Mouse (Mus musculus) testis, adult 2 months (tissue): Measurements from ENCODE around the gene Gm4553. TPM values are rescaled to one million over a fixed set of nuclear protein-coding genes. Genes with fewer than 3 reads are reported as not detected.
"Not testable (repeated sequence)": the region's sequence is repeated elsewhere in the genome, so short reads cannot be mapped to it uniquely, and the experiment has no call there.

ENCODE experiments used
- H3K27ac ChIP-seq: fragments of 200-500 bp; 2 replicates; pipeline ENCODE4 v1.5.1; 2012; ENCODE audit warnings: low read depth, low read length; ENCODE audit not compliant: control insufficient read depth, insufficient read depth
- H3K27me3 ChIP-seq: fragments of 200-500 bp; 2 replicates; pipeline ENCODE4 v1.6.1; 2012; ENCODE audit warnings: mild to moderate bottlenecking, low read length, moderate library complexity; ENCODE audit not compliant: control insufficient read depth, insufficient read depth
- H3K36me3 ChIP-seq: fragments of 200-500 bp; 2 replicates; pipeline ENCODE4 v1.6.1; 2012; ENCODE audit warnings: mild to moderate bottlenecking, low read length; ENCODE audit not compliant: control insufficient read depth, insufficient read depth
- H3K4me1 ChIP-seq: fragments of 200-500 bp; 2 replicates; pipeline ENCODE4 v1.6.1; 2012; ENCODE audit warnings: low read length; ENCODE audit not compliant: control insufficient read depth, insufficient read depth
- H3K4me3 ChIP-seq: fragments of 200-500 bp; 2 replicates; pipeline ENCODE4 v1.5.1; 2012; ENCODE audit warnings: low read depth, mild to moderate bottlenecking, low read length, moderate library complexity, mixed read lengths; ENCODE audit not compliant: control insufficient read depth
- CTCF ChIP-seq: fragments of 200-500 bp; IDR thresholded peaks from 2 replicates; pipeline ENCODE4 v1.5.1; 2012; ENCODE audit warnings: low read depth, mild to moderate bottlenecking, inconsistent platforms, low read length, moderate library complexity; ENCODE audit not compliant: control insufficient read depth, insufficient read depth, insufficient replicate concordance
- POLR2A ChIP-seq: fragments of 200-500 bp; IDR thresholded peaks from 2 replicates; pipeline ENCODE4 v1.6.1; 2012; ENCODE audit warnings: low read depth, mild to moderate bottlenecking, inconsistent platforms, low read length, moderate library complexity; ENCODE audit not compliant: control insufficient read depth
- polyA plus RNA-seq: library from polyadenylated mRNA; depleted of rRNA; stranded (reverse); fragments of >200 nt; gene quantifications from 2 replicates; pipeline ENCODE4 v1.2.3, GENCODE M21; 2012

Gene Gm4553
- polyA plus RNA-seq, 1 experiment, result not detected

DNA sequence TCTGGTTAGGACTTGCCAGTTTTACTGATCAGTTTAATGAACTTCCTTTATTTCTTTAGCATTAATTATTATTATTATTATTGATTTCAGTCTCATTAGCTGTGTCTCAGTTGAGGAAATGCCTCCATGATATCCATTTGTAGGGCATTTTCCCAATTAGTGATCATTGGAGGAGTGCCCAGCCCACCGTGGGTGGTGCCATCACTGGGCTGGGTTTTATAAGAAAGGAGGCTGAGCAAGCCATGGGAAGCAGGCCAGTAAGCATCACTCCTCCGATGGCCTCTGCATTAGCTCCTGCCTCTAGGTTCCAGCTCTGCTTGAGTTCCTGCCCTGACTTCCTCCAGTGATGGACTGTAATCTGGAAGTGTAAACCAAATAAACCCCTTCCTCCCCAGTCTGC is 22.6 kb upstream of the Gm4553 start:
- H3K4me3 ChIP-seq, result no peak overlapping the region
- no peaks in the 10 kb centered on the region for H3K27me3 ChIP-seq
- TF ChIP-seq CTCF (no peak), POLR2A (no peak)

DNA sequence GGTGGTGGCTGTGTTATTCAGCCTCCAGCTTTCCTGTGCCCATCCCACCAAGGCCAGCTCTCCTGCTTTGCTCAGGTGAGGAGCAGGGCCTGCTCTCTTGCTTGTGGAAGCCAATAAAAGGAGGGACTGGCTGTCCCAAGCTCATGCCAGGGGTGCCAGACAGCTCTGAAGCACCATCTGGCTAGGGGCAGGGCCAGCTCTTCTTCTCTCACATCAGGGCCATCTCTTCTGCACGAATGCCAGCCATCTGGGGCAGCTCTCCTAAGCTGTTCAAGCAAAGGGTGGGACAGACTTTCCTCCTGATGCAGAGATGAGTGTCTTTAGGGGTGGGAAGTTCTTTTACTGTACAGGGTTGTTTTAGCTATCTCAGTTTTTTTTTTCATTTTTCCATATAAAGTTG is 15.5 kb upstream of the Gm4553 start:
- H3K36me3 ChIP-seq, result no peaks in the 10 kb centered on the region
- no peaks in the 10 kb centered on the region for H3K4me1 ChIP-seq
- TF ChIP-seq CTCF (no peak), POLR2A (no peak)
- no peak overlapping the region for H3K27ac ChIP-seq
- no peaks in the 10 kb centered on the region for H3K27me3 ChIP-seq
- no peak overlapping the region for H3K4me3 ChIP-seq

More for the DNA sequence above, 22.6 kb upstream of the Gm4553 start:
- H3K27ac ChIP-seq, result no peak overlapping the region
- no peaks in the 10 kb centered on the region for H3K36me3 ChIP-seq
- H3K4me1 ChIP-seq, result no peaks in the 10 kb centered on the region

DNA sequence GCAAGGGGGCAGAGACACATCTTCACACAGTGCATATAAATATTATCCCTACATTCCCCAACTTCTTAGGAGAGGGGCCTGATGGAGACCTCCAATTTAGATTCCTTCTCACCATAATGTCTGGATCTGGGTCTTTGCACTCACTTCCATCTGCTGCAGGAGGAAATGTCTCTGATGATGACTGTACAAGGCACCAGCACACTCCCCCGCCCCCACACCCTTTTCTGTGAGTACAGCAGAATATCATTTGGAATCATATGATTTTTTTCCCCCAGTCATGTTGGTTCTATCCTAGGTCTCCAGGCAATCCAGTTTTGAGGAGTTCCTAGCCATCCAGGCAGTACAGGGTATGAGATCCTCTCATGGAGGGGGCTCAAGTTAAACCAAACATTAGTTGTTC is 13.1 kb upstream of the Gm4553 start:
- no peaks in the 10 kb centered on the region for H3K36me3 ChIP-seq
- no peaks in the 10 kb centered on the region for H3K4me1 ChIP-seq
- TF ChIP-seq POLR2A, result no peak
- no peak for TF ChIP-seq CTCF
- no peak overlapping the region for H3K27ac ChIP-seq
- no peak overlapping the region for H3K4me3 ChIP-seq
- no peaks in the 10 kb centered on the region for H3K27me3 ChIP-seq

DNA sequence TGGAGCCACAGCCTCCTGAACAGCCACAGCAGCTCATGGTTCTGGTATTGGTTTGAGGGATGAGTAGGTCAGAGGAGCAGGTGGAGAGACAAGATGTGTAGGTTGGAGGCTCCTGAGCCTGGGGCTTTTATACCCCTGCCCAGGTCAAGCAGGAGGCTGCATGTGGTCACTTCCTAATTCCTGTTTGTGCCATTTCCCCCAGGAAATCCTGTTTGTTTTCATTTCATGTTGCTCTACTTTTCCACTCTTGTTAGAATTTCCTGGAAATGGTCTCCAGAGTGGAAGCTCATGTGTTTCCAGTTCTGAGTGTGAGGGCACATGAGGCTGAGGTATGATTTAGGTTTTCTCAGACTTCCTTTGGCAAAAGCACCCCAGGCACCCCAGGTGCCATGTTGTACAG is 10.4 kb upstream of the Gm4553 start, which contains the start of gene Krtap5-2:
Krtap5-2 (minus strand) TSS at position 101 of the 400 bp plus-strand sequence.
- H3K4me1 ChIP-seq, H3K27me3 ChIP-seq, H3K27ac ChIP-seq, H3K36me3 ChIP-seq, H3K4me3 ChIP-seq: not testable (repeated sequence)

DNA sequence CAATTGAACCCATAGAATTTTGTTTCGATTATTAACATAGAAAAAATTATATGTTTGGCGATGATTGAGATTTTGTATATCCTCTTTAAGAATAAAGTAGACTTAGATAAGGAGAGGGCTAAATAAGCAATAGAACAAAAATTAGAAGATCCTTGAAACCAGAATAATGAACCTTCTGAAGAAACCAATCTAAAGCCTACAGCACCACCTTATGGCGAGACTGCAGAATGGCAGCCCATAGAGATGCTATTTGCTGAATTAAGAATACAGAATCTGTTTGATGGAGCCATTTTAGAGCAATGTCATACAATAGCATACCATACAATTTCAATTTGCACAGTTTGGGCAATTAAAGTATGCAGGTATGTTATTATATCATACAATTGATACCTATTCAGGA is 4.3 kb upstream of the Gm4553 start:
- no peak overlapping the region for H3K4me3 ChIP-seq
- H3K4me1 ChIP-seq, result no peaks in the 10 kb centered on the region
- no peak overlapping the region for H3K27ac ChIP-seq
- H3K27me3 ChIP-seq, result no peaks in the 10 kb centered on the region
- no peaks in the 10 kb centered on the region for H3K36me3 ChIP-seq
- TF ChIP-seq CTCF (no peak), POLR2A (no peak)

DNA sequence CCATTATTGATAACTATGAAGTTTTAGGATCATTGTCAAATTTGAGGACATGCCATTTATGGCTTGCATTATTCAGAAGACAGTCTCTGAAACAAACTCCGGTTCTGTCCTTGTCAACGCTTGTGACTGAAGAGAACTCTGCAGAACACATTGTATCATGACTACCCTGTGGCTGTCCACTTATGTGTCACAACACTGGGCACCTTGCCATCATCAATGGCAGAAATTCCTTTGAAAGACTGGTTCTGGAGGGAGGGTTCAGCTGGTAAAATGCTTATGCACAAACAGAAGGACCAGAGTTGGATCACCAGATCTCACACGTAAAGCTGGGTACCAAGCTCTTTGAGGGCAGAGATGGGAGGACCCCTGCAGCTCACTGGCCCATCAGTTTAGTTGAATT is 6.2 kb downstream of the Gm4553 start:
- no peak overlapping the region for H3K27ac ChIP-seq
- no peaks in the 10 kb centered on the region for H3K36me3 ChIP-seq
- H3K27me3 ChIP-seq, result no peaks in the 10 kb centered on the region
- no peak for TF ChIP-seq CTCF
- no peak for TF ChIP-seq POLR2A
- H3K4me3 ChIP-seq, result no peak overlapping the region
- no peaks in the 10 kb centered on the region for H3K4me1 ChIP-seq

DNA sequence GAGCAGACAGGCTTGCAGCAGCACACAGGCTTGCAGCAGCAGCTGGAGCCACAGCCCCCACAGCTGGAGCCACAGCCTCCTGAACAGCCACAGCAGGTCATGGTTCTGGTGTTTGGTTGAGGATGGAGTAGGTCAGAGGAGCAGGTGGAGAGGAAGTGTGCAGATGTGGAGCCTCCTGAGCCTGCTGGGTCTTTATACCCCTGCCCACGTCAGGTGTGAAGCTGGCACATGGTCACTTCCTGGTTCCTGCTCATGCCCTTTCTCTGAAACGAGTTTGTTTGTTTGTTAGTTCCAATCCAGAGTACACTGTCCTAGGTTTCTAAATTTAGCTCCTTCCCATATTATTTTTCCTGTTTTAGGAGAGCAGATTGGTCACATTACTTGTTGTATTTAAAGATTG is 8.5 kb downstream of the Gm4553 start, which contains the start of gene Gm29735:
Gm29735 (minus strand) TSS at position 101 of the 400 bp plus-strand sequence.
- not testable (repeated sequence) for H3K36me3 ChIP-seq, H3K4me3 ChIP-seq, H3K27ac ChIP-seq, H3K4me1 ChIP-seq, H3K27me3 ChIP-seq

DNA sequence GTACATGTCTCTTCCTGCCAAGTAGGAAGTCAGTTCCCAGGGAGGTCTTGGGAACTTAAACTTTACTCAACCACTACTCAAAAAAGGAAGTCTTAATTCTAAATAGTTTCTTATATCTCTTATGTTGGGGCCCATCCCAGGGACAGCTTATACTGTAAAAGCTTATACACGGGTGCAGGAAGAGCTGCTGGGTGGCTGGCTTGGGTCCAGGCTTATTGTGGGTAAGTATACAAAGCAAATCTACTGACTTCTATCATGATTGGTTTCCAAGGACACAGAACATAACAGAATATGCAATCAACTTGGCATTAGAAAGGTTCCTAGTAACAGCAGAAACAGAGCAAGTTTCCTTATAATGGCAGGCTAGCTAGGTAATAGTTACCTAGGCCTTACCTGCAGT is 10.2 kb downstream of the Gm4553 start:
- no peak for TF ChIP-seq POLR2A
- TF ChIP-seq CTCF, result no peak
- no peak overlapping the region for H3K27ac ChIP-seq
- H3K4me1 ChIP-seq, result no peaks in the 10 kb centered on the region
- no peak overlapping the region for H3K4me3 ChIP-seq
- H3K36me3 ChIP-seq, result no peaks in the 10 kb centered on the region
- H3K27me3 ChIP-seq, result no peaks in the 10 kb centered on the region
